In the genomic region with DNA sequence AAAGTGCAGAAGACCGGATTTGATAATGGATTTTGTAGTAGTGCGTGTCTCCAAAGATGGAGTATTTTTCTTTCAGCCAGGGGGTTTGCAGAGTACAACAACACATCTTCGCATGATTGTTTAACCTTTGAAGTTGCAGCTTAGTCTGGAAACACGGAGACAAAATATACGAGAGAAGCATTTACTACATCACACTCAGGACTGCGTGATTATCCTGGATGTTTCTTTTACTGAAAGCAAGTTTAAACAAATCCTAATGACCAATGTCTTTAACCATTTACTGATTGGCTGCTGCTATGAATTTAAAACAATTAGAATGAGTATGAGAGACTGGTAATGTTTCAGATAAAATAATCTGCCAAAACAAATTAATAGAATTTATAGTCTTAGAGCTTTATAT, we compare ENCODE assay signal across 21 mouse cellular contexts.
DNase-seq lines count a peak whose midpoint lies in the region; ATAC-seq and TF ChIP-seq lines count a peak whose summit lies in the region.
"Had no signal": no experiment of that assay in that cellular context is flagged by ENCODE, and none has a peak within 500 bp of the region (broad histone marks: within the 10 kb centered on the region; RNA-seq: fewer than 3 reads in every experiment).

No protein-coding gene starts in this region.

- no peak overlapping the region for H3K27ac ChIP-seq in lung, embryonic 14.5 days (ENCODE audit: low read depth)
- H3K27ac ChIP-seq in stomach, embryonic 14.5 days (ENCODE audit: low read length), result no peak overlapping the region
- no peak overlapping the region for H3K27ac ChIP-seq in stomach, postnatal 0 days (replicated peaks)
- no peak overlapping the region for H3K27ac ChIP-seq in forebrain, postnatal 0 days (ENCODE audit: low read depth, low read length)
- H3K27ac ChIP-seq: embryonic facial prominence, embryonic 13.5 days; embryonic facial prominence, embryonic 15.5 days; forebrain, embryonic 10.5 days; forebrain, embryonic 12.5 days had no signal

- TF ChIP-seq POLR2A in lung, adult 2 months (IDR thresholded peaks at IDR 0.05; ENCODE audit: borderline replicate concordance, extremely low read depth, low read depth, low read length), result no peak

- H3K36me3 ChIP-seq in lung, embryonic 14.5 days (ENCODE audit: insufficient read depth), result no peaks in the 10 kb centered on the region
- H3K36me3 ChIP-seq in stomach, embryonic 14.5 days (ENCODE audit: control insufficient read depth, insufficient read depth, low read length), result no peaks in the 10 kb centered on the region
- H3K36me3 ChIP-seq in stomach, postnatal 0 days (ENCODE audit: control insufficient read depth, insufficient read depth, low read length), result no peaks in the 10 kb centered on the region
- no peaks in the 10 kb centered on the region for H3K36me3 ChIP-seq in forebrain, postnatal 0 days (ENCODE audit: insufficient read depth)
- H3K36me3 ChIP-seq: embryonic facial prominence, embryonic 13.5 days; embryonic facial prominence, embryonic 15.5 days; forebrain, embryonic 10.5 days; forebrain, embryonic 12.5 days had no signal

- ATAC-seq in lung, embryonic 14.5 days (ENCODE audit: insufficient read depth), result peak; percentile 80
- peak; percentile 49; the same call in 1 of the 2 replicates for ATAC-seq in stomach, embryonic 14.5 days (ENCODE audit: insufficient number of reproducible peaks, insufficient read depth, low FRiP score, low read depth)
- ATAC-seq in stomach, postnatal 0 days (ENCODE audit: low FRiP score, low TSS enrichment), result no peak
- ATAC-seq in forebrain, postnatal 0 days, result no peak
- ATAC-seq: forebrain, embryonic 14.5 days; forebrain, embryonic 16.5 days had no signal

- peak; percentile 58 for DNase-seq in lung, embryonic 14.5 days
- DNase-seq in lung, adult 2 months, result no peak
- no peak for DNase-seq in stomach, postnatal 0 days (ENCODE audit: low spot score)
- no peak for DNase-seq in forebrain, postnatal 0 days
- DNase-seq: adrenal gland, adult 2 months; adrenal gland, postnatal 10 days; adrenal gland, postnatal 25 days; cerebellum, adult 11 months; cerebellum, adult 18-20 months; cerebellum, adult 8-10 months; cerebellum, adult 9-11 months; cerebellum, postnatal 14 days; cerebellum, postnatal 36 days had no signal

- H3K4me2 ChIP-seq in lung, embryonic 14.5 days, result no peak overlapping the region
- H3K4me2 ChIP-seq in stomach, embryonic 14.5 days (replicated peaks; ENCODE audit: low read depth, low read length), result no peak overlapping the region
- no peak overlapping the region for H3K4me2 ChIP-seq in stomach, postnatal 0 days (replicated peaks; ENCODE audit: low read depth)
- no peak overlapping the region for H3K4me2 ChIP-seq in forebrain, postnatal 0 days (ENCODE audit: low read depth)
- H3K4me2 ChIP-seq: embryonic facial prominence, embryonic 13.5 days; embryonic facial prominence, embryonic 15.5 days; forebrain, embryonic 12.5 days had no signal

- no peaks in the 10 kb centered on the region for H3K27me3 ChIP-seq in lung, embryonic 14.5 days (ENCODE audit: insufficient read depth, low read length)
- H3K27me3 ChIP-seq in stomach, embryonic 14.5 days (ENCODE audit: control insufficient read depth, insufficient read depth, low read length), result no peaks in the 10 kb centered on the region
- H3K27me3 ChIP-seq in stomach, postnatal 0 days (ENCODE audit: control insufficient read depth, insufficient read depth, low read length), result no peaks in the 10 kb centered on the region
- no peaks in the 10 kb centered on the region for H3K27me3 ChIP-seq in forebrain, postnatal 0 days (ENCODE audit: insufficient read depth, low read length)
- H3K27me3 ChIP-seq: embryonic facial prominence, embryonic 13.5 days; embryonic facial prominence, embryonic 15.5 days; forebrain, embryonic 12.5 days had no signal

- no peak for TF ChIP-seq CTCF in lung, embryonic 14.5 days (IDR thresholded peaks at IDR 0.05; ENCODE audit: low read depth)
- no peak for TF ChIP-seq CTCF in lung, adult 2 months (IDR thresholded peaks at IDR 0.05; ENCODE audit: insufficient read depth, low read length)
- TF ChIP-seq CTCF in stomach, postnatal 0 days (IDR thresholded peaks at IDR 0.05; ENCODE audit: low read depth), result no peak
- no peak for TF ChIP-seq CTCF in forebrain, postnatal 0 days (IDR thresholded peaks at IDR 0.05; ENCODE audit: low read depth)

- no peaks in the 10 kb centered on the region for H3K4me1 ChIP-seq in lung, embryonic 14.5 days (ENCODE audit: insufficient read depth)
- H3K4me1 ChIP-seq in lung, adult 2 months (ENCODE audit: control insufficient read depth, insufficient read depth, low read length), result no peaks in the 10 kb centered on the region
- H3K4me1 ChIP-seq in stomach, embryonic 14.5 days (ENCODE audit: control insufficient read depth, insufficient read depth, low read length), result peaks cover 4% of the 10 kb centered on the region; the same call in 1 of the 2 replicates
- H3K4me1 ChIP-seq in stomach, postnatal 0 days (replicated peaks; ENCODE audit: control insufficient read depth, insufficient read depth), result no peaks in the 10 kb centered on the region
- H3K4me1 ChIP-seq in forebrain, postnatal 0 days (ENCODE audit: insufficient read depth), result no peaks in the 10 kb centered on the region
- H3K4me1 ChIP-seq: embryonic facial prominence, embryonic 13.5 days; embryonic facial prominence, embryonic 15.5 days; forebrain, embryonic 10.5 days; forebrain, embryonic 12.5 days had no signal

- no peaks in the 10 kb centered on the region for H3K9me3 ChIP-seq in lung, embryonic 14.5 days (ENCODE audit: low read depth, low read length)
- no peaks in the 10 kb centered on the region for H3K9me3 ChIP-seq in stomach, embryonic 14.5 days (ENCODE audit: control insufficient read depth, low read depth, low read length)
- no peaks in the 10 kb centered on the region for H3K9me3 ChIP-seq in stomach, postnatal 0 days (ENCODE audit: control insufficient read depth, low read length)
- H3K9me3 ChIP-seq in forebrain, postnatal 0 days (ENCODE audit: low read length), result no peaks in the 10 kb centered on the region
- H3K9me3 ChIP-seq: embryonic facial prominence, embryonic 13.5 days; embryonic facial prominence, embryonic 15.5 days; forebrain, embryonic 10.5 days; forebrain, embryonic 12.5 days had no signal

- H3K4me3 ChIP-seq in lung, embryonic 14.5 days (ENCODE audit: low read depth, low read length), result no peak overlapping the region
- H3K4me3 ChIP-seq in lung, adult 2 months (replicated peaks; ENCODE audit: extremely low read depth, low read depth, low read length), result no peak overlapping the region
- no peak overlapping the region for H3K4me3 ChIP-seq in stomach, embryonic 14.5 days (ENCODE audit: low read depth, low read length)
- H3K4me3 ChIP-seq in stomach, postnatal 0 days (ENCODE audit: low read depth, low read length), result no peak overlapping the region
- no peak overlapping the region for H3K4me3 ChIP-seq in forebrain, postnatal 0 days (ENCODE audit: low read depth, low read length)
- H3K4me3 ChIP-seq: embryonic facial prominence, embryonic 13.5 days; embryonic facial prominence, embryonic 15.5 days; erythroblast, embryonic 14.5 days; forebrain, embryonic 10.5 days; forebrain, embryonic 12.5 days had no signal

- H3K9ac ChIP-seq in lung, embryonic 14.5 days, result no peak overlapping the region
- no peak overlapping the region for H3K9ac ChIP-seq in stomach, embryonic 14.5 days (replicated peaks; ENCODE audit: low read depth, low read length)
- H3K9ac ChIP-seq in stomach, postnatal 0 days (ENCODE audit: low read length), result no peak overlapping the region
- no peak overlapping the region for H3K9ac ChIP-seq in forebrain, postnatal 0 days
- H3K9ac ChIP-seq: embryonic facial prominence, embryonic 13.5 days; embryonic facial prominence, embryonic 15.5 days; forebrain, embryonic 12.5 days had no signal

- TF ChIP-seq EP300 in stomach, postnatal 0 days (optimal IDR thresholded peaks at IDR 0.05), result no peak

- WGBS in lung, embryonic 14.5 days, result 30% methylated on average over 6 of the region's 6 CpGs
- WGBS in lung, adult 2 months, result 45% methylated on average over 6 of the region's 6 CpGs
- WGBS in stomach, embryonic 14.5 days, result 37% methylated on average over 6 of the region's 6 CpGs
- WGBS in stomach, postnatal 0 days, result 29% methylated on average over 6 of the region's 6 CpGs
- 85% methylated on average over 6 of the region's 6 CpGs for WGBS in forebrain, postnatal 0 days

Comparison
In these comparisons a context has a peak if more than half of its experiments do, and no peak if none do; other contexts are left out.
1. ATAC-seq: peak in lung, embryonic 14.5 days (single experiment) and stomach, embryonic 14.5 days (single experiment); none in stomach, postnatal 0 days (single experiment) and forebrain, postnatal 0 days (single experiment).